Mouse (Mus musculus) megakaryocyte progenitor cell, adult 5-6 weeks (primary cell): ENCODE measurements at regions not wholly inside any gene's neighbourhood (a gene's known extent, or its start where the extent isn't known, plus 50 kb on each side); places are given as distances from the start of the nearest gene placed in this dataset.

Experiments used
- ATAC-seq: replicated peaks from 2 replicates; pipeline ENCODE4 v1.8.0; 2016; ENCODE audit warnings: mild to moderate bottlenecking, moderate TSS enrichment, inconsistent platforms; ENCODE audit not compliant: poor library complexity

- ATAC-seq, result peak; percentile 98
These were observed 86.3 kb downstream of the D16Ertd472e start for GRCm38 (mm10) chr16:78490245-78490644.

DNA sequence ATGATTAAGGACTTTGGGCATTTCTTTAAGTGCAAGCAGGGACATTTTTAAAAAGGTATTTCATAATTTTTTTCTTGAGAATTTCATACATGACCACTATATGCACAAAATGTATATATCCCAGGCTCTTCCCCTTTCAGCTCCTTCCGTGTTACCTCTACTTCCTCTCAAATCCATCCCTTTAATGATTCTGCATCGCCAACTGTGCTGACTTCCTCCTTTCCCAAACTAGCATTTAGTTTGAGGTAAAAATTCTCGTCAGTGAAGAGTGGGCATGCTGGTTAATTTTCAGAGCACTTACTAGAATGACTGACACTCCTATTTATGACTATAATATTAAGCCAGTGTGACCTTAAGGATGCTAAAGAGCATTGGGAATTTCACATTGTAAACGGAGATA, 86.9 kb downstream of the D16Ertd472e start:
- peak; percentile 70 for ATAC-seq

- no peak for ATAC-seq
These were observed 90.0 kb downstream of the D16Ertd472e start for GRCm38 (mm10) chr16:78486531-78486930.

DNA sequence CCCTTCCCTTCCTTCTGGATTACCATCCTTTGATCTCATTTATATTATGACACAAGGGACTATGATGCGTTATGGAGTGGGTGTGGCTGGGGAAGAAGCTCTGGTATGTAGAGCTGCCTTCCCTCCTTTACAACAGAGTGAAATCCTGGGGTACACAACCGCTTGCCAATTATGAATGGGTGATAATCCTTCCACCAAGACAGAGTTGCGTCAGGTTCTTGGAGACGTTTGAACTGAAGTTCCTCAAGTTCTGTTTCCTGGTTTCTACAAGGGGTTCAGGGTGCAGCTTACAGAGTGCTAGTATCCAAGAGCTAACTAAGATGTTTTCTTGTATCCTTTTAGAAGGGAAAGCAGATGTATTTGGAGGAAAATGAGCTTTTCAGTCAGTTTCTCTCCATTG, 92.2 kb downstream of the D16Ertd472e start:
- ATAC-seq, result peak; percentile 61

DNA sequence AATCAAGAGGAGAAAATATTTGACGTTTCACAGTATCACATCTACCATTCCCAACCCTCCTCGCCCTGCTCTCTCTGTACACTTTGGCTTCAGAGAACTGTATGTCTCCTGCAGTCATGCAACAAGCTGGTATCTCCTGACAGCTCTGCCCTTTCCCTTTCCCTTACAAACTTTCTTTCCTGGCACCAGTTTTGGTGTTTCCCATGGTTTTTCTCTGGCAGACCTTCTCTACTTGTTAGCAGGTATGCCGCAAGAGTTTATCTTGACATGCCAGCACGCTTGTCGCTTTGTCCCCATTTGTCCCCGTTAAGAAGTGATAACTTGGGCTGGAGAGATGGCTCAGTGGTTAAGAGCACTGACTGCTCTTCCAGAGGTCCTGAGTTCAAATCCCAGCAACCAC, 94.9 kb downstream of the D16Ertd472e start:
- no peak for ATAC-seq

DNA sequence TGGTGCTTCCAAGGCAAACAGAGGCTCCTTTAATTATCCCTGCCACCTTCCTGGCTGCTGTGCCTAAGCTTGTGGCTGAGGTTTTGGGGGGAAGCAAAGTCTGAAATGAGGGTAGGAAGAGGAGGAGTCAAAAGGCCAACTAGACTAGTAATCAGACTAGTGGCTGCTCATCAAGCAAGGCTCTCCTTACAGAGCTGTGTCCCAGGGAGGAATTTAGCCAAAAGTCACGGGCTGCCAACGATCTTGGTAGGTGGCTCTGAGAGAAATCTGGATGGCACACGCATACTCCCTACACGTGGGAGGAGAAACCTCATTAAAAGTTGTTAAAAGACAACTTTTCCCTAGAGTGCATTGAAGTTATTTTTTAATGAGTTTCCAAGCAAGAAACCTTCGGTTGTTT, 95.4 kb downstream of the D16Ertd472e start:
- ATAC-seq, result no peak

GRCm38 (mm10) chr16:78480261-78480660, 96.2 kb downstream of the D16Ertd472e start:
- peak; percentile 77 for ATAC-seq

DNA sequence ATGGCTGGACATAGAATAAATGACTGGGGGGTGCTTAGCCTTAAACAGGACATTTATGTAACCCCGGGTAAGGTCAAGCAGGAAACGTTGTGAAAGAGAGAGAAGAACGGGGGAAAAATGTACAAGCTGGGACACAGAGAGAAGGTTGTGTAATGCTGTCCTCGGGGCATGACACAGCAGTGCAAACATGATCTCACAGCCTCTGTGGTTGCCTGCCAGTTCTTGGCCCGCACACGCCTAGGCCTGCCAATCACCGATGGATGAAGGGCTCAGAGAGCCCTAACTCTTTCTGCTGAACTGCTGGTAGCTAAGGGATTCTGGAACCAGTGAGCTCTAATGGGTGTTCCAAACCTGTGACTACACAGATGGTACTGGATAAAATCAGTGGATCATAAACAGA, 96.5 kb upstream of the Btg3 start:
- peak; percentile 98 for ATAC-seq

GRCm38 (mm10) chr16:78459996-78460395, 83.0 kb upstream of the Btg3 start:
- peak; percentile 93 for ATAC-seq

GRCm38 (mm10) chr16:78457731-78458151, 80.7 kb upstream of the Btg3 start:
- no peak for ATAC-seq

- no peak for ATAC-seq
These were observed 79.4 kb upstream of the Btg3 start for GRCm38 (mm10) chr16:78456345-78456744.

DNA sequence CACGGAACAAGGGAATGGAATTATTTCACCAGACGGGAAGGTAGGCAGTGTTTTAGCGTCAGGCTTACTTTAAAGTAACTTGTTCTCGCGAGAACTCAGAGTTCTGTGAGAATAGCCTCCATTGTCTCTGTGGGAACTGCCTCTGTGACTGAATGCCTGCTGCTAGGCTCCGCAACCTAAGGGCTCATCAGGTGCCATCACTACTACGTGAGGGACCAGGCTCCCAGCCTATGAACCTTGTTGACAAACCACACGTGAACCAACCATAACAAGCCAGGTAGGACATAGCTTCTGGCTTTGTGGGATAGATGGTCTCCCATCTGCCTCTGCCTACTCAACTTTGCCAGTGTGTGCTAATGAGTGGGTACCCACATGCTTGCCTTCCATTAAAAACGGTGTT, 77.5 kb upstream of the Btg3 start:
- ATAC-seq, result no peak

- ATAC-seq, result peak; percentile 98
These were observed 75.3 kb upstream of the Btg3 start for GRCm38 (mm10) chr16:78452303-78452702.

DNA sequence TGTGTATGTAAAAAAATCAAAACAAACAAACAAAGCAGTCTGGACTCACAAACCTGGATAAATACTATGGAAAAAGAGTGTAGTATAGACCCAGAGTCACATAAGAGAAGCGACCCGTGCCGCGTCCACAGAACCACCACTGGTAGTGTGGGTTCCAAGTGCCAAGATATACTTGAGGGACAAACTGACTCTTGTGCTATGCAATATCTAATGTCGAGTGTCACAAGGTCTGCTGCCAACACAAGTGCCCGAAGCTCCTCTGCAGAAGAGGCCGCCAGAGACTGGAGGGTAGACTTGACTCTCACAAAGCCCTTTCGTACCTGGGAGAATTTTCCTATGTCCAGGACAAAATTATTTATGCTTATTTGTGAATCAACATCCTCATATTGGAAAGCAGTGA, 74.8 kb upstream of the Btg3 start:
- ATAC-seq, result no peak

GRCm38 (mm10) chr16:78451251-78451650, 74.3 kb upstream of the Btg3 start:
- ATAC-seq, result no peak

GRCm38 (mm10) chr16:78449231-78449630, 72.2 kb upstream of the Btg3 start:
- no peak for ATAC-seq

DNA sequence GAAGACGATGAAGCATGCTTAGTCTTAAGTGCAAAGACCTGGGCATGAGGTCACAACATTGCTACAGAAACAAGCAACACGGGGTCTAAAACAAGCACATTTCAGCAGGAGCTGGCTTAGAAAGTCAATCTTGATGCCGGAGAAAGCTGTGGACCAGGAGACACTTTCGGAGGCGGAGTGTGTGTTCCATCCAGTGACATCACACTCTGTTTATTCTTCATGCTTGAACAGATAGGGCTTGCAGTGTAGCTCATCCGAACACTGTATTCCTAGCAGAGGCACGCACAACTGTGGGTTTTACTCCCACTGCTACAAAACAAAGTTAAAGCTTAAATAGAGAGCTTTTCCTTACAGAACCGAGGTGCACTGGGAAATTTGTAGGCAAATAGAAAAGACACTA, 66.3 kb upstream of the Btg3 start:
- ATAC-seq, result no peak

GRCm38 (mm10) chr16:78442830-78443229, 65.8 kb upstream of the Btg3 start:
- no peak for ATAC-seq

DNA sequence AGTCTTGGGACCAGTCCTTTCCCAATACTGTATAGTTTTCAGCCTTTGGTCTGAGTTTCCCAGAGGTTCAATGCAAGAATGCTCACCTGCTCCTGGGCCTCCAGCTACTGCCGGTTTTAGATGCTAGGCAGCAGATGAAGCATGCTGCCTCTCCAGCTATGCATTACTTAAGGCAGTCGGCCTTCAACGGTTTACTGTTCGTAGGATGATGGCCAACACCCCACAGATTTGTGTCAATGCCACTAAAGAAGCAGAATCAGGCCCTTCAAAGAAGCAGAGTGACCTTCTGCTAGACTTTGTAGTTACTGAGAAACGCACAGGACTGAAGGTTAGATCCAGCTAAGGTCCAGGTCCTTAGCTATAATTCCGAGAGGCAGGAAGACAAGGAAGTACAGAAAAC, 65.0 kb upstream of the Btg3 start:
- no peak for ATAC-seq

- peak; percentile 63; the same call in 1 of the 2 replicates for ATAC-seq
These were observed 58.7 kb upstream of the Btg3 start for GRCm38 (mm10) chr16:78435707-78436106.

GRCm38 (mm10) chr16:78427470-78428041, 50.6 kb upstream of the Btg3 start:
- peak; percentile 75 for ATAC-seq
